Mouse (Mus musculus) small intestine, adult 2 months (tissue): ENCODE results near the gene Hsdl2. TPM values are rescaled to one million over a fixed set of nuclear protein-coding genes. Genes with fewer than 3 reads are reported as not detected.

Source experiments
- H3K27ac ChIP-seq: fragments of 200-500 bp; 2 replicates; pipeline ENCODE4 v1.5.1; 2012; ENCODE audit warnings: low read depth, low read length, control low read depth, inconsistent platforms; ENCODE audit not compliant: insufficient read depth
- H3K27me3 ChIP-seq: fragments of 200-500 bp; 2 replicates; pipeline ENCODE4 v1.6.1; 2012; ENCODE audit warnings: mild to moderate bottlenecking, moderate library complexity, low read length, inconsistent platforms; ENCODE audit not compliant: control insufficient read depth, insufficient read depth
- H3K36me3 ChIP-seq: fragments of 200-500 bp; 2 replicates; pipeline ENCODE4 v1.6.1; 2012; ENCODE audit warnings: mild to moderate bottlenecking, low read length, control low read depth, inconsistent platforms; ENCODE audit not compliant: control insufficient read depth, insufficient read depth
- H3K4me1 ChIP-seq: fragments of 200-500 bp; 2 replicates; pipeline ENCODE4 v1.6.1; 2012; ENCODE audit warnings: low read length, inconsistent platforms, mixed read lengths; ENCODE audit not compliant: control insufficient read depth, insufficient read depth, insufficient read length
- H3K4me3 ChIP-seq: fragments of 200-500 bp; 2 replicates; pipeline ENCODE4 v1.5.1; 2012; ENCODE audit warnings: low read depth, mild to moderate bottlenecking, control low read depth, inconsistent platforms, low read length, moderate library complexity
- CTCF ChIP-seq: fragments of 200-500 bp; IDR thresholded peaks from 2 replicates; pipeline ENCODE4 v1.5.1; 2012; ENCODE audit warnings: low read depth, mild to moderate bottlenecking, control low read depth, inconsistent platforms, low read length, moderate library complexity, mixed read lengths; ENCODE audit not compliant: insufficient replicate concordance, insufficient read length; ENCODE audit errors: extremely low read depth
- POLR2A ChIP-seq: fragments of 200-500 bp; IDR thresholded peaks from 2 replicates; pipeline ENCODE4 v1.6.1; 2012; ENCODE audit warnings: low read depth, mild to moderate bottlenecking, control low read depth, inconsistent platforms, low read length, moderate library complexity
- WGBS: fragments of 180-500 bp; shearing (Covaris S2); methylation state at CpG from one replicate; pipeline ENCODE4 v1.1.7; 2018; 5-methylcytosine and 5-hydroxymethylcytosine counted together
- polyA plus RNA-seq: library from polyadenylated mRNA; depleted of rRNA; stranded (reverse); fragments of >200 nt; gene quantifications from 2 replicates; pipeline ENCODE4 v1.2.3, GENCODE M21; 2012

The Hsdl2 gene
- polyA plus RNA-seq, 1 experiment, result 3.8 TPM

DNA sequence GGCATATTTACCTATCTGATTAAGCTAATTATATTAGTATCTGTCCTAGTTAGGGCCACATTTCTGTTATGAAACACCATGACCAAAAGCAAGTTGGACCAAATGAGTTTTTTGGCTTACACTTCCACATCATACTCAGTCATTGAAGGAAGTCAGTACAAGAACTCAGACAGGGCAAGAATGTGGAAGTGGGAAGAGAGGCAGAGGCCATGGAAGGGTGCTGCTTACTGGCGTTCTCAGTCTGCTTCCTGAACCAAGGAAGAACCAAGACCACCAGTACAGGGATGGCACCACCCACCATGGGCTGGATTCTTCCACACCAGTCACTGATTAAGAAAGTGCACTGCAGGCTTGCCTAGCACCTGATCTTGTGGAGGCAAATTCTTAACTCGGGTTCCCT lies 13.3 kb downstream of the Hsdl2 start:
- TF ChIP-seq CTCF, result no peak
- 66% methylated on average over 2 of the region's 2 CpGs for WGBS
- Histone ChIP-seq H3K27ac (no peak overlapping the region), H3K4me3 (no peak overlapping the region), H3K27me3 (no peaks in the 10 kb centered on the region), H3K4me1 (no peaks in the 10 kb centered on the region), H3K36me3 (peaks cover 11% of the 10 kb centered on the region)

DNA sequence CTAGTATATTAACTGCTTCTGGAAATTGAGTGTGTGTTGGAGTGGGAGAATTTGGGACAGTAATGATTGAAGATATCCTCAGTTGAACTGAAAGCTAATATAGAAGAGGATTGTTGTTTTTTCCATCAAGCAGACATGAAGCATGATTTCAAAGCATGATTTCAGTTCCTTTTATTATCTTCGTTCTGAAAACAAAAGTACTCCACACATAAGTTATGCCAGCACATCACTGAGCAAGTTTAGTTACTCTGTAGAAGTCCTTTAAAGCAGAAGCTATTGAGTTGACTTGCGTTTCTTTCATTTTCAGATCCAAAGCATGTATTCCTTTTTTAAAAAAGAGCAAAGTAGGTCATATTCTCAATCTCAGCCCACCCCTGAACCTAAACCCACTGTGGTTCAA lies 15.2 kb downstream of the Hsdl2 start:
- H3K27me3 ChIP-seq, result no peaks in the 10 kb centered on the region
- TF ChIP-seq CTCF (no peak), POLR2A (no peak)
- H3K27ac ChIP-seq, result no peak overlapping the region; the same call in 1 of the 2 replicates
- H3K4me3 ChIP-seq, result no peak overlapping the region
- no peaks in the 10 kb centered on the region for H3K4me1 ChIP-seq
- WGBS, result 80% methylated on average over 2 of the region's 2 CpGs
- H3K36me3 ChIP-seq, result peaks cover 11% of the 10 kb centered on the region

DNA sequence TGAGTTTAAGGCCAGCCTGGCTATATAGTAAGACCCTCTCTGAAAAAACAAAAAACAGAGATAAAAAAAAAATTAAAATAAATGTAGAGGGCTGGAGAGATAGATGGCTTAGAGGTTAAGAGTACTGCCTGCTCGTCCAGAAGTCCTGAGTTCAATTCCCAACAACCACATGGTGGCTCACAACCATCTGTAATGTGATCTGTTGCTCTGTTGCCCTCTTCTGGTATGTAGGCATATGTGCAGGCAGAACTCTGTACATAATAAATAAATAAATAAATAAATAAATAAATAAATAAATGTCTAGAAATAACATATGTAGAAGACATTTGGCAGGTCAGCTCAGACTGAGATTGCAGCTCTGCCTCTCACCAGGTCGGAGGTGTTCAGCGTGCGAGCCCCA lies 21.3 kb downstream of the Hsdl2 start:
- H3K4me1 ChIP-seq, result no peaks in the 10 kb centered on the region
- H3K4me3 ChIP-seq, result no peak overlapping the region
- H3K36me3 ChIP-seq, result peaks cover 7% of the 10 kb centered on the region
- no peaks in the 10 kb centered on the region for H3K27me3 ChIP-seq
- no peak overlapping the region for H3K27ac ChIP-seq
- 90% methylated on average over 4 of the region's 4 CpGs for WGBS
- TF ChIP-seq POLR2A, result no peak
- no peak for TF ChIP-seq CTCF

DNA sequence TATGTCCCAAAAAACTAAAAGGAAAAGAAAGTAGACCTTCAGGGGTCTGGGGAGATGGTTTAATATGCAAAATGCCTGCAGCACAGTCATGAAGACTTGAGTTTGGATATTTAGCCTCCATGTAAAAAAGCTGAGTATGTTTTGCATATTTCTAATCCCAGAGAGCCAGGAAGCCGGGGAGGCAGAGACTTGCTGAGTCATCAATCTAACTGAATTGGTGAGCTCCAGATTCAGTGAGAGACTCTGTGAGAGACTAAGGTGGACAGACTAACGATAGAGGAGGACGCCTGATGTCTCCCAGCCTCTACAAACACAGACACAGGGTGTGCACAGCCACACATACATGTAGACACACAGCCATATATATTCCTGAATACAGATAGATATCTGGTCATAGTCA lies 23.5 kb downstream of the Hsdl2 start:
- Histone ChIP-seq H3K36me3 (peaks cover 2% of the 10 kb centered on the region), H3K27ac (no peak overlapping the region), H3K27me3 (no peaks in the 10 kb centered on the region), H3K4me3 (no peak overlapping the region), H3K4me1 (no peaks in the 10 kb centered on the region)
- TF ChIP-seq POLR2A (no peak), CTCF (no peak)
- WGBS, result 86% methylated on average over 3 of the region's 3 CpGs

DNA sequence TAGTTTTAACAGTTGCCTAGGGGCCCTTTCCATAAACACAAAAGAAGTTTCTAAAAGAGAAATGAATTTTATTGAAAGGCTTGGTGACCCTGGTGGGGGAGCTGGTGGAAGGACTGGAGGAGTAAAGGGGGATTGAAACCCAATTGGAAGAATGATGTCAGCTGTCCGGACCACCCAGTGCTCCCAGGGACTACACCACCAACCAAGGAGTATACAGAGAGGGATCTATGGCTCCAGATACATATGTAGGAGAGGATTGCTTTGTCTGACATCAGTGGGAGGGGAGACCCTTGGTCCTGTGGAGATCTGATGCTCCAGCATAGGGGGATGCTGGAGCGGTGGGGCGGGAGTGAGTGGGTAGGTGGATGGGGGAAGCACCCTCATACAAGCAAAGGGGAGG lies 24.1 kb downstream of the Hsdl2 start:
- Histone ChIP-seq H3K27ac (no peak overlapping the region), H3K27me3 (no peaks in the 10 kb centered on the region), H3K4me3 (no peak overlapping the region), H3K4me1 (no peaks in the 10 kb centered on the region), H3K36me3 (peaks cover 2% of the 10 kb centered on the region)
- WGBS, result over 99% methylated on average over 3 of the region's 3 CpGs
- TF ChIP-seq POLR2A, result no peak
- TF ChIP-seq CTCF, result no peak

DNA sequence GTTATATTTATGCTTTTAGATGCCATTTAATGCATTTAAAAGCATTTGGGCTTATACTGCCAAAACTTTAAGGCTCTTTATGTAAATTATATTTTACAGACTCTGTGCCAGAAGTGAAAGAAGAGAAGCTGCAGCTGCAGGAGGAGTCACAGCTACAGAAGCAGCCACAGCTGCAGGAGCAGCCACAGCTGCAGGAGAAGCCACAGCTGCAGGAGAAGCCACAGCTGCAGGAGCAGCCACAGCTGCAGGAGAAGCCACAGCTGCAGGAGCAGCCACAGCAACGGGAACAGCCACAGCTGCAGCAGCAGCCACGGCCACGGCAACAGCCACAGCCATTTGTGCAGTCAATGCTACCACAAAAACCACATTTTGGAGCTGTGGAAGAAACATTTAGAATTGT lies 29.0 kb downstream of the Hsdl2 start:
- H3K4me3 ChIP-seq, result no peak overlapping the region
- TF ChIP-seq CTCF (no peak), POLR2A (no peak)
- H3K27me3 ChIP-seq, result no peaks in the 10 kb centered on the region
- H3K36me3 ChIP-seq, result no peaks in the 10 kb centered on the region
- H3K4me1 ChIP-seq, result no peaks in the 10 kb centered on the region
- 79% methylated on average over 3 of the region's 3 CpGs for WGBS
- no peak overlapping the region for H3K27ac ChIP-seq

DNA sequence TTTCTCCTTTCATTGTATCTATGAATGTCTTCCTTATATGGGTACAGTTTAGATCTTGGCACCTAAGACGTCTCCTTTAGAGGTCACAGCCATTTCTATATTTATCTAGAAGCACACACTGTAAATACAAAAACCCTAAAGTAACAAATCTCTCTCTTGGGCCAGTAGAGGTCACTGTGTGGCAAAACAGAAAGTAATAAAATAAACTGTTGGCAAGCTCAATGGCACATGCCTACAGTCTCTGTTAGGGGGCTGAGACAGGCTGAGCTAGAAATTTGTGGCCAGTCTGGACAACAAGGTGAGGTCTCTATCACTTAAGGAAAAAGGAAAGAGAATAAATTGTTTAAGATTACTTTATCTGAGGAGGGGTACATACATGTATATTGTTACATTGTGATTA lies 33.6 kb downstream of the Hsdl2 start:
- Histone ChIP-seq H3K36me3 (0 out of 2 replicates have a peak, but pooled peaks cover 4% of the 10 kb centered on the region), H3K27ac (no peak overlapping the region), H3K4me3 (no peak overlapping the region), H3K27me3 (no peaks in the 10 kb centered on the region), H3K4me1 (no peaks in the 10 kb centered on the region)
- TF ChIP-seq POLR2A (no peak), CTCF (no peak)
- WGBS, result 4% methylated on average over 1 of the region's 1 CpGs

DNA sequence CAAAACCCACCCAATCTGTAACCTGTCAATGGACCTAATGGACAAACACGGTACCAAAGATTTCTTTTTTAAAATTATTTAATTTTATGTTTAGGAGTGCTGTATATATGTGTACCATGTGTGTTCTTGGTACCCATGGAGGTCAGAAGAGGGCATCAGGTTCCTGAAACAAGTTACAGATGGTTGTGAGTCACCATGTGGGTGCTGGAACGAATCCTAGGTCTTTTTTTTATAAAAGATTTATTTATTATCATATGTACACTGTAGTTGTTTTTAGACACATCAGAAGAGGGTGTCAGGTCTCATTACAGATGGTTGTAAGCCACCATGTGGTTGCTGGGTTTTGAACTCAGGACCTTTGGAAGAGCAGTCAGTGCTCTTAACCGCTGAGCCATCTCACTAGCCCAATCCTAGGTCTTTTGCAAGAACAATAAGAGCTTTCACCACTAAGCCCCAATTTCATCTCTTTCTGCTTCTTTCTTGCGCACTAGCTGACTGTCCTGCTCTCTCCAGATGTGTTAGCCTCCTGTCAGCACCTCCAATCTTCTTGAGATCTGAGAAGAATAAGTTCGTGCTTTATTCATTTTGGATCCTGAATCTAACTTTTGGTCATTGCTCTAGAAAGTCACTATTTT lies 38.4 kb downstream of the Hsdl2 start:
- Histone ChIP-seq H3K4me1 (no peaks in the 10 kb centered on the region), H3K36me3 (0 out of 2 replicates have a peak, but pooled peaks cover 4% of the 10 kb centered on the region), H3K27ac (no peak overlapping the region), H3K27me3 (no peaks in the 10 kb centered on the region), H3K4me3 (no peak overlapping the region)
- no peak for TF ChIP-seq CTCF
- no peak for TF ChIP-seq POLR2A
- WGBS, result 95% methylated on average over 5 of the region's 5 CpGs
